Mouse (Mus musculus): Measurements from ENCODE around the gene Pknox2. TPM values are rescaled to one million over a fixed set of nuclear protein-coding genes. Genes with fewer than 3 reads are reported as not detected.

Pknox2 gene
- polyA plus RNA-seq, 2 experiments = 7.3 to 14.5 TPM

- WGBS = 16% methylated on average over 14 of the region's 14 CpGs
Observed at GRCm38 (mm10) chr9:36950271-36951132, 196.7 kb downstream of the Pknox2 start.

GRCm38 (mm10) chr9:36948181-36948580 is 199.0 kb downstream of the Pknox2 start:
- Histone ChIP-seq H3K36me3 (ENCODE audit: control insufficient read depth, insufficient read depth, low read length) (no peaks in the 10 kb centered on the region), H3K9ac (ENCODE audit: low read depth, low read length, severe bottlenecking) (no peak overlapping the region), H3K27me3 (ENCODE audit: control insufficient read depth, insufficient read depth, low read length) (peaks cover 22% of the 10 kb centered on the region), H3K4me2 (replicated peaks; ENCODE audit: low read depth, low read length, severe bottlenecking) (no peak overlapping the region), H3K27ac (replicated peaks; ENCODE audit: low read depth, low read length) (no peak overlapping the region), H3K4me1 (ENCODE audit: control insufficient read depth, insufficient read depth, low read length) (no peaks in the 10 kb centered on the region), H3K9me3 (ENCODE audit: control insufficient read depth, low read length) (no peaks in the 10 kb centered on the region), H3K4me3 (replicated peaks; ENCODE audit: low read length) (no peak overlapping the region)
- no peak for ATAC-seq (ENCODE audit: low FRiP score, low read depth)
- TF ChIP-seq POLR2A (IDR thresholded peaks at IDR 0.05; ENCODE audit: borderline replicate concordance, extremely low read depth, insufficient read depth, insufficient read length) = no peak
- no peak for DNase-seq (ENCODE audit: low spot score)
- 91% methylated on average over 5 of the region's 5 CpGs for WGBS

More at GRCm38 (mm10) chr9:36950271-36951132, 196.7 kb downstream of the Pknox2 start:
- no peak overlapping the region for H3K9ac ChIP-seq (ENCODE audit: low read depth, low read length, severe bottlenecking)
- H3K4me3 ChIP-seq (replicated peaks; ENCODE audit: low read length) = no peak overlapping the region
- no peak for TF ChIP-seq POLR2A (IDR thresholded peaks at IDR 0.05; ENCODE audit: borderline replicate concordance, extremely low read depth, insufficient read depth, insufficient read length)
- H3K36me3 ChIP-seq (ENCODE audit: control insufficient read depth, insufficient read depth, low read length) = 0 out of 2 replicates have a peak, but pooled peaks cover 3% of the 10 kb centered on the region
- H3K9me3 ChIP-seq (ENCODE audit: control insufficient read depth, low read length) = no peaks in the 10 kb centered on the region
- no peak overlapping the region for H3K27ac ChIP-seq (replicated peaks; ENCODE audit: low read depth, low read length)
- H3K27me3 ChIP-seq (ENCODE audit: control insufficient read depth, insufficient read depth, low read length) = peaks cover 17% of the 10 kb centered on the region; the same call in 1 of the 2 replicates
- no peak for DNase-seq (ENCODE audit: low spot score)
- no peak overlapping the region for H3K4me2 ChIP-seq (replicated peaks; ENCODE audit: low read depth, low read length, severe bottlenecking)
- no peaks in the 10 kb centered on the region for H3K4me1 ChIP-seq (ENCODE audit: control insufficient read depth, insufficient read depth, low read length)
- no peak; the same call in 1 of the 2 replicates for ATAC-seq (ENCODE audit: low FRiP score, low read depth)

- no peak for TF ChIP-seq POLR2A (IDR thresholded peaks at IDR 0.05; ENCODE audit: borderline replicate concordance, extremely low read depth, insufficient read depth, insufficient read length)
- Histone ChIP-seq H3K9me3 (ENCODE audit: control insufficient read depth, low read length) (no peaks in the 10 kb centered on the region), H3K27me3 (ENCODE audit: control insufficient read depth, insufficient read depth, low read length) (peaks cover 32% of the 10 kb centered on the region), H3K4me3 (replicated peaks; ENCODE audit: low read length) (no peak overlapping the region), H3K4me1 (ENCODE audit: control insufficient read depth, insufficient read depth, low read length) (no peaks in the 10 kb centered on the region; the same call in 1 of the 2 replicates), H3K9ac (ENCODE audit: low read depth, low read length, severe bottlenecking) (no peak overlapping the region), H3K27ac (replicated peaks; ENCODE audit: low read depth, low read length) (no peak overlapping the region), H3K36me3 (ENCODE audit: control insufficient read depth, insufficient read depth, low read length) (no peaks in the 10 kb centered on the region), H3K4me2 (replicated peaks; ENCODE audit: low read depth, low read length, severe bottlenecking) (no peak overlapping the region)
- no peak for ATAC-seq (ENCODE audit: low FRiP score, low read depth)
- WGBS = 90% methylated on average over 5 of the region's 5 CpGs
- DNase-seq (ENCODE audit: low spot score) = no peak
Observed at GRCm38 (mm10) chr9:36947056-36947694, 200.0 kb downstream of the Pknox2 start.

- no peak for ATAC-seq (ENCODE audit: low FRiP score, low read depth)
- H3K4me1 ChIP-seq (ENCODE audit: control insufficient read depth, insufficient read depth, low read length) = peaks cover 9% of the 10 kb centered on the region
- no peak for TF ChIP-seq POLR2A (IDR thresholded peaks at IDR 0.05; ENCODE audit: borderline replicate concordance, extremely low read depth, insufficient read depth, insufficient read length)
- peaks cover 37% of the 10 kb centered on the region for H3K27me3 ChIP-seq (ENCODE audit: control insufficient read depth, insufficient read depth, low read length)
- no peak overlapping the region for H3K4me2 ChIP-seq (replicated peaks; ENCODE audit: low read depth, low read length, severe bottlenecking)
- no peaks in the 10 kb centered on the region for H3K9me3 ChIP-seq (ENCODE audit: control insufficient read depth, low read length)
- no peak overlapping the region for H3K4me3 ChIP-seq (replicated peaks; ENCODE audit: low read length)
- H3K36me3 ChIP-seq (ENCODE audit: control insufficient read depth, insufficient read depth, low read length) = no peaks in the 10 kb centered on the region
- WGBS = 55% methylated on average over 7 of the region's 7 CpGs
- DNase-seq (ENCODE audit: low spot score) = no peak
- no peak overlapping the region for H3K27ac ChIP-seq (replicated peaks; ENCODE audit: low read depth, low read length)
- H3K9ac ChIP-seq (ENCODE audit: low read depth, low read length, severe bottlenecking) = no peak overlapping the region
Observed at GRCm38 (mm10) chr9:36944843-36945242, 202.4 kb downstream of the Pknox2 start.

- Histone ChIP-seq H3K27me3 (ENCODE audit: control insufficient read depth, insufficient read depth, low read length) (peaks cover 58% of the 10 kb centered on the region), H3K4me2 (replicated peaks; ENCODE audit: low read depth, low read length, severe bottlenecking) (no peak overlapping the region), H3K27ac (replicated peaks; ENCODE audit: low read depth, low read length) (no peak overlapping the region), H3K36me3 (ENCODE audit: control insufficient read depth, insufficient read depth, low read length) (no peaks in the 10 kb centered on the region), H3K9ac (ENCODE audit: low read depth, low read length, severe bottlenecking) (no peak overlapping the region), H3K9me3 (ENCODE audit: control insufficient read depth, low read length) (no peaks in the 10 kb centered on the region), H3K4me3 (replicated peaks; ENCODE audit: low read length) (no peak overlapping the region), H3K4me1 (ENCODE audit: control insufficient read depth, insufficient read depth, low read length) (peaks cover 13% of the 10 kb centered on the region)
- WGBS = 75% methylated on average over 2 of the region's 2 CpGs
- no peak for ATAC-seq (ENCODE audit: low FRiP score, low read depth)
- no peak for DNase-seq (ENCODE audit: low spot score)
- TF ChIP-seq POLR2A (IDR thresholded peaks at IDR 0.05; ENCODE audit: borderline replicate concordance, extremely low read depth, insufficient read depth, insufficient read length) = no peak
Observed at GRCm38 (mm10) chr9:36942561-36942960, 204.6 kb downstream of the Pknox2 start.

Data from limb, embryonic 14.5 days (tissue).